Mouse (Mus musculus) fat pad, adult 2 months (tissue): Measurements from ENCODE around the gene Smpdl3b.
"Not testable (repeated sequence)": the region's sequence is repeated elsewhere in the genome, so short reads cannot be mapped to it uniquely, and the experiment has no call there.

Experiments
- DNase-seq: peaks from one replicate; pipeline ENCODE4 v3.0.0-alpha.2; 2011; ENCODE audit warnings: low read depth, low spot score; ENCODE audit errors: extremely low read depth

Gene Smpdl3b

GRCm38 (mm10) chr4:132780288-132780687 is 23.2 kb upstream of the Smpdl3b start:
- DNase-seq = peak; percentile 54

- no peak for DNase-seq
Measured at GRCm38 (mm10) chr4:132778562-132779201, 21.6 kb upstream of the Smpdl3b start.

- no peak for DNase-seq
Measured at GRCm38 (mm10) chr4:132776764-132777163, 19.7 kb upstream of the Smpdl3b start.

- DNase-seq = no peak
Measured at GRCm38 (mm10) chr4:132774905-132775304, 17.9 kb upstream of the Smpdl3b start.

GRCm38 (mm10) chr4:132771776-132772175 is 14.7 kb upstream of the Smpdl3b start:
- no peak for DNase-seq

- DNase-seq = peak; percentile 99
Measured at GRCm38 (mm10) chr4:132767914-132768876, 11.1 kb upstream of the Smpdl3b start, which contains the start of gene Rpa2. TSS of gene Rpa2 (plus strand) at chr4:132768332.

- not testable (repeated sequence) for DNase-seq
Measured at GRCm38 (mm10) chr4:132763125-132763524, 6.1 kb upstream of the Smpdl3b start.

GRCm38 (mm10) chr4:132762602-132763001 is 5.5 kb upstream of the Smpdl3b start:
- no peak for DNase-seq

GRCm38 (mm10) chr4:132760296-132760695 is 3.2 kb upstream of the Smpdl3b start:
- no peak for DNase-seq

- no peak for DNase-seq
Measured at GRCm38 (mm10) chr4:132757633-132758351, 740 bp upstream of the Smpdl3b start.

- DNase-seq = no peak
Measured at GRCm38 (mm10) chr4:132752992-132753391, 4.1 kb downstream of the Smpdl3b start.

- no peak for DNase-seq
Measured at GRCm38 (mm10) chr4:132749258-132749982, 7.6 kb downstream of the Smpdl3b start.

GRCm38 (mm10) chr4:132748778-132749177 is 8.3 kb downstream of the Smpdl3b start:
- no peak for DNase-seq

GRCm38 (mm10) chr4:132747664-132748259 is 9.3 kb downstream of the Smpdl3b start:
- no peak for DNase-seq

GRCm38 (mm10) chr4:132746911-132747517 is 10.0 kb downstream of the Smpdl3b start:
- DNase-seq = no peak

- DNase-seq = no peak
Measured at GRCm38 (mm10) chr4:132743992-132744911, 12.8 kb downstream of the Smpdl3b start.

GRCm38 (mm10) chr4:132741491-132741890 is 15.6 kb downstream of the Smpdl3b start:
- DNase-seq = no peak

- DNase-seq = not testable (repeated sequence)
Measured at GRCm38 (mm10) chr4:132737154-132737553, 19.9 kb downstream of the Smpdl3b start.

- DNase-seq = no peak
Measured at GRCm38 (mm10) chr4:132735894-132736293, 21.2 kb downstream of the Smpdl3b start.
